Mouse (Mus musculus): ENCODE measurements around the gene Iqgap3. TPM values are rescaled to one million over a fixed set of nuclear protein-coding genes. Genes with fewer than 3 reads are reported as not detected.

Iqgap3 gene
- polyA plus RNA-seq, 1 experiment: 1.1 TPM

DNA sequence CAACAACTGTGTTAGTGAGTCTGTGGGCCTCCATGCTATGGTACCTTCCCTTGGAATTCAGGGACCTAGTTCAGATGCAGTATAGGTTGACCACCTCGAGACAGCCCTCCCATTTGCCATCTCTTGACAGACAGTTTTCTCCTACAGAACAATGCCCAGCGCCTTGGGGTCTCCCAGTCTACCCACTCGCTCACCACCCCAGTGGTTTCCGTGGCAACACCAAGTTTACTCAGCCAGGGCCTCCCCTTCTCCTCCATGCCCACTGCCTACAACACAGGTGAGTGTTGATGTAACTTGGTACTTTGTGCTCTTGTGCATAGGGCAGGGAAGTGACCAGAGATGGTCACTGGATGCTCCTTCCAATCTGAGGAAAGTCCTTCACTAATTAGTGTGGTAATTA lies 81.0 kb downstream of the Iqgap3 start:
- Histone ChIP-seq H3K4me3 (ENCODE audit: insufficient read depth, low read depth, low read length) (no peak overlapping the region), H3K27ac (replicated peaks; ENCODE audit: low read depth, low read length) (no peak overlapping the region), H3K4me1 (ENCODE audit: control insufficient read depth, insufficient read depth, insufficient read length, low read length) (peaks cover 2% of the 10 kb centered on the region; the same call in 1 of the 2 replicates)

DNA sequence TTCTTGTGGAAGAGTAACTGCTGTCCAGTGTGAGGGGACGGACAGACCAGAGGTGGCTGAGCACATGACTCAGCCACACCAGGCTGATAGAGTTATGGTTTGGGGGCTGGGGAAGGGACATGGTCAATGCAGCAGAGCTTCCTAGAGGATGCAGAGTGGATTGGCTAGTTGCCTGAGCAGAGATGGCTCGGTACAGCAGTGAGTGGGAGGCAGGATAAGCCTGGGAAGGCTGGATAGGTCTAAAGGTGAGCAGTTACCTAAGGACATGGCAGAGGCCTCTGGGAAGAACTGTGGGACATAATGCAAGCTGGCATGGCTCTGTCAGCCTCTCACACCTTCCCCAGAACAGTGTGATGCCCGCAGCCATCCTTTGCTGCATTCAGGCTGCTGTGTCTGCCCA lies 82.1 kb downstream of the Iqgap3 start:
- no peak overlapping the region for H3K27ac ChIP-seq (replicated peaks; ENCODE audit: low read depth, low read length)
- H3K4me1 ChIP-seq (ENCODE audit: control insufficient read depth, insufficient read depth, insufficient read length, low read length): peaks cover 2% of the 10 kb centered on the region; the same call in 1 of the 2 replicates
- no peak overlapping the region for H3K4me3 ChIP-seq (ENCODE audit: insufficient read depth, low read depth, low read length)

DNA sequence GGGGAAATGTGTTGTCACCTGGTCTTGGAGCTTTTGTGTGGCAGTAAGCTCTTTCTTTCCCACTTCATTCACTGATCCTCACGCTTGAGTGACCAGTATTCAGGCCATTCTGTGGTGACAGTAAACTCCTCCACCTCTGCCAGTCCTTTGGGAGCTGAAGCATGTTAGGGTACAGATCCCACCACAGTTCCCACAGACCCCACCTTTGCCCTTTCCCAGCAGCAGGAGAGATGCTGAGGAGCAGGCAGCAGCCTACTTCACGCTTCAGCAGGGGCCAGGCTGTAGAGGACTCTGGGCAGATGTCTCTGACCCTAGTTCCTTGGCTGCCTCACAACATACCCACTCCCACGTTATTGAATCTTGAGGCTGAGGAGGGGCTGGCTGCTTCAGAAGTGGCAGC lies 82.5 kb downstream of the Iqgap3 start:
- Histone ChIP-seq H3K4me1 (ENCODE audit: control insufficient read depth, insufficient read depth, insufficient read length, low read length) (peaks cover 2% of the 10 kb centered on the region; the same call in 1 of the 2 replicates), H3K27ac (replicated peaks; ENCODE audit: low read depth, low read length) (no peak overlapping the region)

DNA sequence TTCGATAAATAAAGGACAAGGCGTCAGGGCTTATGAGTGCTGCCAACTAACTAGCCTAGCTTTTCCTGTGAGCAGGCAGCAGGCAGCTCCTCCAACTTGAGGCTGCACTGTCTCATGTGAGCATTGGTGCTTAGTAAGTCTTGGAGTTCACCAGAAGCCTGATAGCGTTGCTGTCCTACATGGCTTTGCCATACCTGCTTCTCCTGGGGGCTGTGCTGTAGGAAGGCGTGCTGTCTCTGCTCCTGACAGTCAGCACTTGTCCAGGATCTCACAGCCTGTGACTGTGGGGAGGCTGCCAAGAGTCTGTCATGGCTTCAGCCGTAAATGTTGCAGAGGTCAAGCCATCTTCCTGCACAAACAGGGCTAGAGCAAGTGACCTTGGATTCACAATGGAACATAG lies 84.3 kb downstream of the Iqgap3 start:
- Histone ChIP-seq H3K4me3 (ENCODE audit: insufficient read depth, low read depth, low read length) (no peak overlapping the region), H3K4me1 (ENCODE audit: control insufficient read depth, insufficient read depth, insufficient read length, low read length) (peaks cover 2% of the 10 kb centered on the region; the same call in 1 of the 2 replicates), H3K27ac (replicated peaks; ENCODE audit: low read depth, low read length) (peak overlapping the region; percentile 73)

More for the DNA sequence above, 82.5 kb downstream of the Iqgap3 start:
- no peak overlapping the region for H3K4me3 ChIP-seq (ENCODE audit: insufficient read depth, low read depth, low read length)

DNA sequence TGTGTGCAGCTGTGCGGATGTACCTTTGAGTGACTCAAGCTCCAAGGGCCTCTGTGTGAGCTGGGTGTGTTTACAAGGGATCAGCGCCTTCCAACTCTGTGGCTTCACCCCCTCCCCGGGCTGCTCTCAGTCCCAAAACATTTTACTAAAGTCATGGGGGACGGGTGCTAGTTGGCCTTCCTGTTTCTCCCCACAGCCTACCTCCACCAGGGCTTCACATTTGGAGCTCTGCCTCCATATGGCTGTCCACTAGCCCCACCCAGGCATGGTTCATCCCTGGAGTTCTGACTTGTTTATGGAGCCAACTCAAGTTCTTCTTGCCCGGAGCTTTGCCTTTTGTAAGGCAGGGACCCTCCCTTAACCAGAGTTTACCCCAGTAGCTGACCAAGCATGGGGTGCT lies 88.6 kb downstream of the Iqgap3 start:
- Histone ChIP-seq H3K27ac (replicated peaks; ENCODE audit: low read depth, low read length) (no peak overlapping the region), H3K4me3 (ENCODE audit: insufficient read depth, low read depth, low read length) (no peak overlapping the region), H3K4me1 (ENCODE audit: control insufficient read depth, insufficient read depth, insufficient read length, low read length) (peaks cover 4% of the 10 kb centered on the region)

Other genes with a start within 250 kb of the Iqgap3 start
- gene Sh2d2a, start 235.2 kb upstream of the Iqgap3 start, polyA plus RNA-seq (2012; ENCODE audit: insufficient read depth, insufficient read length, missing spikeins): not detected in 2 replicates
- gene Prcc, start 196.4 kb upstream of the Iqgap3 start, polyA plus RNA-seq (2012; ENCODE audit: insufficient read depth, insufficient read length, missing spikeins): 25.6 and 28.7 TPM in 2 replicates
- gene Hdgf, start 175.7 kb upstream of the Iqgap3 start, polyA plus RNA-seq (2012; ENCODE audit: insufficient read depth, insufficient read length, missing spikeins): 178 and 215 TPM in 2 replicates
- gene Mrpl24, start 162.5 kb upstream of the Iqgap3 start, polyA plus RNA-seq (2012; ENCODE audit: insufficient read depth, insufficient read length, missing spikeins): 158 and 172 TPM in 2 replicates
- gene Isg20l2, start 151.7 kb upstream of the Iqgap3 start, polyA plus RNA-seq (2012; ENCODE audit: insufficient read depth, insufficient read length, missing spikeins): 6.7 and 7.9 TPM in 2 replicates
- 4.5 and 6.7 TPM in 2 replicates for gene Rrnad1, start 151.3 kb upstream of the Iqgap3 start, polyA plus RNA-seq (2012; ENCODE audit: insufficient read depth, insufficient read length, missing spikeins)
- gene Crabp2, start 133.3 kb upstream of the Iqgap3 start, polyA plus RNA-seq (2012; ENCODE audit: insufficient read depth, insufficient read length, missing spikeins): not detected in 2 replicates
- 7.6 and 8.4 TPM in 2 replicates for gene Nes, start 110.9 kb upstream of the Iqgap3 start, polyA plus RNA-seq (2012; ENCODE audit: insufficient read depth, insufficient read length, missing spikeins)
- not detected in 2 replicates for gene Bcan, start 81.7 kb upstream of the Iqgap3 start, polyA plus RNA-seq (2012; ENCODE audit: insufficient read depth, insufficient read length, missing spikeins)
- not detected in 2 replicates for gene Hapln2, start 54.4 kb upstream of the Iqgap3 start, polyA plus RNA-seq (2012; ENCODE audit: insufficient read depth, insufficient read length, missing spikeins)
- 11.0 and 13.9 TPM in 2 replicates for gene Gpatch4, start 38.9 kb upstream of the Iqgap3 start, polyA plus RNA-seq (2012; ENCODE audit: insufficient read depth, insufficient read length, missing spikeins)
- gene Naxe, start 23.5 kb upstream of the Iqgap3 start, polyA plus RNA-seq (2012; ENCODE audit: insufficient read depth, insufficient read length, missing spikeins): 152 and 153 TPM in 2 replicates
- not detected in 2 replicates for gene Ttc24, start 3.7 kb upstream of the Iqgap3 start, polyA plus RNA-seq (2012; ENCODE audit: insufficient read depth, insufficient read length, missing spikeins)
- 34.8 and 50.0 TPM in 2 replicates for gene Mef2d, start 60.4 kb downstream of the Iqgap3 start, polyA plus RNA-seq (2012; ENCODE audit: insufficient read depth, insufficient read length, missing spikeins)
- not detected in 2 replicates for gene Rhbg, start 172.7 kb downstream of the Iqgap3 start, polyA plus RNA-seq (2012; ENCODE audit: insufficient read depth, insufficient read length, missing spikeins)
- not detected in 2 replicates for gene Gm38392, start 205.2 kb downstream of the Iqgap3 start, polyA plus RNA-seq (2012; ENCODE audit: insufficient read depth, insufficient read length, missing spikeins)
- gene Tsacc, start 215.0 kb downstream of the Iqgap3 start, polyA plus RNA-seq (2012; ENCODE audit: insufficient read depth, insufficient read length, missing spikeins): 12.9 and 20.4 TPM in 2 replicates
- 120 and 173 TPM in 2 replicates for gene Cct3, start 215.1 kb downstream of the Iqgap3 start, polyA plus RNA-seq (2012; ENCODE audit: insufficient read depth, insufficient read length, missing spikeins)
- 96.8 and 101 TPM in 2 replicates for gene Glmp, start 243.1 kb downstream of the Iqgap3 start, polyA plus RNA-seq (2012; ENCODE audit: insufficient read depth, insufficient read length, missing spikeins)

Measured in brown adipose tissue, adult 24 weeks (tissue).